Mouse (Mus musculus): ENCODE results near the gene Pcolce2. TPM values are rescaled to one million over a fixed set of nuclear protein-coding genes. Genes with fewer than 3 reads are reported as not detected.
"Not testable (repeated sequence)": the region's sequence is repeated elsewhere in the genome, so short reads cannot be mapped to it uniquely, and the experiment has no call there.

Pcolce2 gene
- polyA plus RNA-seq, 1 experiment from 2014 or later = 2.4 TPM

- H3K36me3 ChIP-seq (ENCODE audit: control insufficient read depth, insufficient read depth, low read length) = no peaks in the 10 kb centered on the region
These were observed 30.2 kb upstream of the Pcolce2 start for GRCm38 (mm10) chr9:95607196-95607595.

GRCm38 (mm10) chr9:95612246-95612768 is 25.1 kb upstream of the Pcolce2 start:
- Histone ChIP-seq H3K36me3 (ENCODE audit: control insufficient read depth, insufficient read depth, low read length) (no peaks in the 10 kb centered on the region), H3K4me1 (ENCODE audit: control insufficient read depth, insufficient read depth, low read length) (no peaks in the 10 kb centered on the region), H3K27ac (ENCODE audit: low read depth, low read length) (no peak overlapping the region), H3K4me3 (ENCODE audit: low read depth, low read length) (no peak overlapping the region), H3K9ac (ENCODE audit: low read length) (no peak overlapping the region), H3K27me3 (replicated peaks; ENCODE audit: control insufficient read depth, insufficient read depth, low read length) (no peaks in the 10 kb centered on the region), H3K4me2 (ENCODE audit: low read length) (no peak overlapping the region), H3K9me3 (replicated peaks; ENCODE audit: control insufficient read depth, low read length) (no peaks in the 10 kb centered on the region)
- 89% methylated on average over 8 of the region's 8 CpGs for WGBS
- ATAC-seq (no peak), DNase-seq (ENCODE audit: low spot score) (no peak)

More at GRCm38 (mm10) chr9:95607196-95607595, 30.2 kb upstream of the Pcolce2 start:
- DNase-seq (ENCODE audit: low spot score) = no peak
- Histone ChIP-seq H3K27ac (ENCODE audit: low read depth, low read length) (no peak overlapping the region), H3K9me3 (replicated peaks; ENCODE audit: control insufficient read depth, low read length) (no peaks in the 10 kb centered on the region), H3K4me1 (ENCODE audit: control insufficient read depth, insufficient read depth, low read length) (no peaks in the 10 kb centered on the region), H3K9ac (ENCODE audit: low read length) (no peak overlapping the region), H3K27me3 (replicated peaks; ENCODE audit: control insufficient read depth, insufficient read depth, low read length) (no peaks in the 10 kb centered on the region), H3K4me3 (ENCODE audit: low read depth, low read length) (no peak overlapping the region), H3K4me2 (ENCODE audit: low read length) (no peak overlapping the region)
- WGBS = 64% methylated on average over 5 of the region's 5 CpGs
- ATAC-seq = no peak

DNA sequence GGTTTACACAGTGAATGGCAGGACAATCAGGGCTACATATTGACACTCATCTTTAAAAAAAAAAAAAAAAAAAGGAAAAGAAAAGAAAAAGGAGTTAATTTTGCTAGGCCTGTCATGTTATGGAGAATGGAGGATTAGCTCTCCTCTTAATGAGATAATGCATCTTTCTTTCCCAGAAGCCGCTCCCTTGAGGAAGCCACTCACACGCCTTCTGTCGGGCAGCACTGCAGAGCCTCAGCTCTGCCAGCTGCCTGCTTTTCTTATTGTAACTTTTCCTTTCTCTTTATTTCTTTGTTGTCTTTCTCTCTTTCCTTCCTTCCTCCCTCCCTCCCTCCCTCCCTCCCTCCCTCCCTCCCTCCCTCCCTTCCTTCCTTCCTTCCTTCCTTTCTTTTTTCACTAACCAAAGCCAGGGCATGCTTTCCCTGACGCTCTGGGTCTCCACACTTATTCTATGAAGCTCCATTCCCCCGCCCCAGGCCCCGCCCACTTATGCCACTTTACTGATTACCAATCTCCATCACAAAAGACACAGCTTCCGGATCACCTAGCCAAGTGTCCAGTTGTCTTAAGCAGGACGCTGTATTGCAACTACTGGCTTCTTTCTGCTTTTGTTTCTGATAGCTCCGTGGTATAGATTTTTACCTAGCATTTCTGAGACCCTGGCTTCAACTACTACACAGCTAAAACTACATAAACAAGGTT is 23.8 kb upstream of the Pcolce2 start:
- H3K27ac ChIP-seq (ENCODE audit: low read depth, low read length) = no peak overlapping the region
- peak; percentile 57 for DNase-seq (ENCODE audit: low spot score)
- 0 out of 2 replicates have a peak overlapping the region, but pooled peaks have one; percentile 17 for H3K9ac ChIP-seq (ENCODE audit: low read length)
- H3K4me1 ChIP-seq (ENCODE audit: control insufficient read depth, insufficient read depth, low read length) = no peaks in the 10 kb centered on the region
- no peaks in the 10 kb centered on the region for H3K9me3 ChIP-seq (replicated peaks; ENCODE audit: control insufficient read depth, low read length)
- peak; percentile 69 for ATAC-seq
- no peak overlapping the region for H3K4me3 ChIP-seq (ENCODE audit: low read depth, low read length)
- no peaks in the 10 kb centered on the region for H3K27me3 ChIP-seq (replicated peaks; ENCODE audit: control insufficient read depth, insufficient read depth, low read length)
- WGBS = 6% methylated on average over 8 of the region's 9 CpGs
- H3K36me3 ChIP-seq (ENCODE audit: control insufficient read depth, insufficient read depth, low read length) = no peaks in the 10 kb centered on the region
- H3K4me2 ChIP-seq (ENCODE audit: low read length) = peak overlapping the region; percentile 33; the same call in 1 of the 2 replicates

DNA sequence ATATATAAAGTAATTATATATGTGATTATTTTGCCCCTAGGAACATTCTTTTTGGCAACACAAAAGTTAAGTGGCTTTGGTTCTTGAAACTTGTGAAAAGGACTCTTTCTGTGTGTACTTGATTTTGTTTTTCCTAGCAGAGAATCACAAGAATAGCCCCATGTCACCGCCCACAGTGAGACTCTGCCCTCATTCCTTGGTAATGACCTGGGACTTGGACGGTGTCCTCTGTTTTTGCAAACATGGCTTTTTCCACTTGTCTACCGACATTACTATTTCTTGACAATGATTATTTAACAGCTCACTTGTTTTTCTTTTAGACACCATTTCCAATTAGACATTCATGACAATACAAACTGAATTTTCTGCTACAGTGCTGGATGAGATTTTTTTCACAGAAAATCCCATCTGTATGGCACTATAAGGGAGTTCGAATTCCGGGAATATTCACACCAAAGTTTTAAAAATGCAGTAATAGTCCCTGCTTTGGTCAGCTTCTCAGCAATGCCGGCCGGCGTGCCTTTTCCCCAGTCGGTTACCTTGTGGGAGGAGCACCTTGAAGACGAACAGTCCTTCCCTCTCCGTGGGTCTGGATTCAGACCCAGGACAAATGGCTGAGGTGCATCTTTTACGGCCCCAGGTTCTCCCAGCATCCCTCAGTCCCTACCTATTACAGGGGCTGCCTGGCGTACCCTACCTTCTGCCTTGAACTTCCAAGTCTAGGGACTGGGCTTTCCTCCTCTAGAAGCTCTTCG is 22.4 kb upstream of the Pcolce2 start:
- DNase-seq (ENCODE audit: low spot score) = no peak
- no peaks in the 10 kb centered on the region for H3K9me3 ChIP-seq (replicated peaks; ENCODE audit: control insufficient read depth, low read length)
- H3K4me3 ChIP-seq (ENCODE audit: low read depth, low read length) = no peak overlapping the region
- ATAC-seq = no peak
- no peaks in the 10 kb centered on the region for H3K27me3 ChIP-seq (replicated peaks; ENCODE audit: control insufficient read depth, insufficient read depth, low read length)
- no peak overlapping the region for H3K27ac ChIP-seq (ENCODE audit: low read depth, low read length)
- WGBS = 70% methylated on average over 14 of the region's 14 CpGs
- no peaks in the 10 kb centered on the region for H3K36me3 ChIP-seq (ENCODE audit: control insufficient read depth, insufficient read depth, low read length)
- no peaks in the 10 kb centered on the region for H3K4me1 ChIP-seq (ENCODE audit: control insufficient read depth, insufficient read depth, low read length)
- H3K4me2 ChIP-seq (ENCODE audit: low read length) = no peak overlapping the region
- H3K9ac ChIP-seq (ENCODE audit: low read length) = no peak overlapping the region

DNA sequence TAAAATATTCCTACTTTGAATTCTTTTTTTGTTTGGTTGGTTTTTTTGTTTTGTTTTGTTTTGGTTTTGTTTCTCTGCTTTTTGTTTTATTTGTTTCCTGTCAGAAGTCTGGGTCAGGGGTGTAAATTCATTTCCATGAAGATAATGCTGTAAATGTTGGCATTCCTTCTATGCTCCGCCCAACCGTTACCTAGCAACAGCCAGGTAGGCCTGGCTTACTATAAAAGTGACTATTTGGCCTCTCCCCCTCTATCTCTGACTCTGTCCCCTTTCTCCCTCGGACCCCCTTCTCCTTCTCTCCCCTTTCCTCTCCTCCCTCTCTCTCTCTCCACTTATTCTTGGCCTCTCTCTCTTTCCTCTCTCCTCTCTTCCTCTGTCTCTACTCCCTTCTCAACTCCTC is 21.4 kb upstream of the Pcolce2 start:
- Histone ChIP-seq H3K4me1 (ENCODE audit: control insufficient read depth, insufficient read depth, low read length) (no peaks in the 10 kb centered on the region), H3K9ac (ENCODE audit: low read length) (no peak overlapping the region), H3K4me3 (ENCODE audit: low read depth, low read length) (no peak overlapping the region), H3K36me3 (ENCODE audit: control insufficient read depth, insufficient read depth, low read length) (no peaks in the 10 kb centered on the region), H3K27ac (ENCODE audit: low read depth, low read length) (no peak overlapping the region), H3K27me3 (replicated peaks; ENCODE audit: control insufficient read depth, insufficient read depth, low read length) (no peaks in the 10 kb centered on the region), H3K9me3 (replicated peaks; ENCODE audit: control insufficient read depth, low read length) (no peaks in the 10 kb centered on the region), H3K4me2 (ENCODE audit: low read length) (no peak overlapping the region)
- WGBS = 78% methylated on average over 3 of the region's 3 CpGs
- DNase-seq (ENCODE audit: low spot score) (no peak), ATAC-seq (no peak)

GRCm38 (mm10) chr9:95618572-95618971 is 18.8 kb upstream of the Pcolce2 start:
- Histone ChIP-seq H3K4me3 (ENCODE audit: low read depth, low read length) (no peak overlapping the region), H3K27ac (ENCODE audit: low read depth, low read length) (no peak overlapping the region), H3K9me3 (replicated peaks; ENCODE audit: control insufficient read depth, low read length) (no peaks in the 10 kb centered on the region), H3K4me1 (ENCODE audit: control insufficient read depth, insufficient read depth, low read length) (no peaks in the 10 kb centered on the region), H3K4me2 (ENCODE audit: low read length) (no peak overlapping the region), H3K36me3 (ENCODE audit: control insufficient read depth, insufficient read depth, low read length) (no peaks in the 10 kb centered on the region), H3K9ac (ENCODE audit: low read length) (no peak overlapping the region), H3K27me3 (replicated peaks; ENCODE audit: control insufficient read depth, insufficient read depth, low read length) (no peaks in the 10 kb centered on the region)
- no peak for DNase-seq (ENCODE audit: low spot score)
- 100% methylated on average over 1 of the region's 1 CpGs for WGBS
- no peak for ATAC-seq

DNA sequence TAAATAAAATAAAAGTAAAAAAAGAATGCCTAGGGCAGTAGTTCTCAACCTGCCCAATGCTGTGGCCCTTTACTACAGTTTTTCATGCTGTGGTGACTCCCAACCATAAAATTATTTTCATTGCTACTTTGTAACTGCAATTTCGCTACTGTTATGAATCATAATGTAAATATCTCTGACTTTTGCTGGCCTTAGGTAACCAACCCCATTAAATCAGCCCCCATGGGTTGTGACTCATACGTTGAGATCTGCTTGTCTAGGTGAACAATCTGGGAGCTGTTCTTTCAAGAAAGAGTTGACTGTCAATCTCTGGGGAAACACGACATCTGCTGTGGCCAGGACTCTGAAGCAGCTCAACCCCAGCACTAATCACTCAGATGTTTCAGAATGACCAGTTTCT is 13.3 kb upstream of the Pcolce2 start:
- ATAC-seq = no peak
- no peaks in the 10 kb centered on the region for H3K27me3 ChIP-seq (replicated peaks; ENCODE audit: control insufficient read depth, insufficient read depth, low read length)
- no peaks in the 10 kb centered on the region for H3K36me3 ChIP-seq (ENCODE audit: control insufficient read depth, insufficient read depth, low read length)
- H3K27ac ChIP-seq (ENCODE audit: low read depth, low read length) = no peak overlapping the region
- no peak overlapping the region for H3K9ac ChIP-seq (ENCODE audit: low read length)
- DNase-seq (ENCODE audit: low spot score) = no peak
- no peak overlapping the region for H3K4me3 ChIP-seq (ENCODE audit: low read depth, low read length)
- no peaks in the 10 kb centered on the region for H3K4me1 ChIP-seq (ENCODE audit: control insufficient read depth, insufficient read depth, low read length)
- H3K4me2 ChIP-seq (ENCODE audit: low read length) = no peak overlapping the region
- WGBS = 87% methylated on average over 3 of the region's 3 CpGs
- H3K9me3 ChIP-seq (replicated peaks; ENCODE audit: control insufficient read depth, low read length) = no peaks in the 10 kb centered on the region; the same call in 1 of the 2 replicates

- ATAC-seq (no peak), DNase-seq (ENCODE audit: low spot score) (no peak)
- Histone ChIP-seq H3K4me3 (ENCODE audit: low read depth, low read length) (no peak overlapping the region), H3K27ac (ENCODE audit: low read depth, low read length) (no peak overlapping the region), H3K27me3 (replicated peaks; ENCODE audit: control insufficient read depth, insufficient read depth, low read length) (no peaks in the 10 kb centered on the region), H3K4me1 (ENCODE audit: control insufficient read depth, insufficient read depth, low read length) (no peaks in the 10 kb centered on the region), H3K9me3 (replicated peaks; ENCODE audit: control insufficient read depth, low read length) (no peaks in the 10 kb centered on the region; the same call in 1 of the 2 replicates), H3K9ac (ENCODE audit: low read length) (no peak overlapping the region), H3K36me3 (ENCODE audit: control insufficient read depth, insufficient read depth, low read length) (no peaks in the 10 kb centered on the region), H3K4me2 (ENCODE audit: low read length) (no peak overlapping the region)
- WGBS = 85% methylated on average over 6 of the region's 6 CpGs
These were observed 8.9 kb upstream of the Pcolce2 start for GRCm38 (mm10) chr9:95628439-95628948.

DNA sequence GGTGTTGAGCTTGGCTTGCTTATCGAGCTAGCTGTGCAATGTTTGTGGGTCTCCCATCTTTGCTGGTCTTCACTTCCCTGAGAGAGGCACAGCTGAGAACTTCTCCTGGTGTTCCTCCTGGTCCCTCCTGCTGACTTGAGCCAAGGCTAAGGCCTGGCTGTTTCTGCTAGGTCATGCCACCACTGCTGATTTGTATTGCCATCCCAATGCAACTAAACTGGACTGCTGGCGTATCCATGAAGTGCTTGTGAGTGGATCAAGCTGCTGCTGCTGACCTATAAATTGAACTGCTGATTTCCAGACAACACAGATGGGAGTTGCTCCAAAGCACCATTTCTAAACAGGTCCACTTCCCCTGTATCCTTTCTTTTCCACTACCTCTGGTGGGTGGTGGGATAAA is 7.8 kb upstream of the Pcolce2 start:
- DNase-seq (ENCODE audit: low spot score); H3K27me3 ChIP-seq (replicated peaks; ENCODE audit: control insufficient read depth, insufficient read depth, low read length); H3K4me3 ChIP-seq (ENCODE audit: low read depth, low read length); H3K36me3 ChIP-seq (ENCODE audit: control insufficient read depth, insufficient read depth, low read length); H3K9me3 ChIP-seq (replicated peaks; ENCODE audit: control insufficient read depth, low read length); H3K4me1 ChIP-seq (ENCODE audit: control insufficient read depth, insufficient read depth, low read length); H3K4me2 ChIP-seq (ENCODE audit: low read length); ATAC-seq; H3K27ac ChIP-seq (ENCODE audit: low read depth, low read length); H3K9ac ChIP-seq (ENCODE audit: low read length): not testable (repeated sequence)
- 96% methylated on average over 2 of the region's 2 CpGs for WGBS
